Mouse (Mus musculus): ENCODE data around the gene Peli2.

Peli2 gene

GRCm38 (mm10) chr14:48289602-48290599 lies 169.3 kb downstream of the Peli2 start:
- DNase-seq (ENCODE audit: low spot score): peak; percentile 23

DNA sequence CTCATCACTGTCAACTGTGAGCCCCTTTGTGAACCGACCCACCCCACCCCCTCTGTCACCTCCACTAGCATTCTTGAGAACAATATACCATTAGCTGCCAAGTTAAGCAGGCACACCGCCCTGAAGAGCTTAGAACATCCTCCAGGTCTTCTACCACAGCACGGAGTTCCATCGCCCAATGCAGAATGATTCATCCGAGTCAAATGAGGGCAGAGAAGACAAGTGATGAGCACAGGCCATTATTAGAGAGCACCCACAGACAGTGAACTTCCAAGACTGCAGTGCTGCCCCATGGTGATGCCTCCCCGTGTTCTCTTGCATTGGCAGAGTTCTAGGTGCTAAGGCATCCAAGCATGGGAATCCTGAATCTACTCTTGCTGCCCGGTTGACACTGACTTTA lies 172.9 kb downstream of the Peli2 start:
- DNase-seq (ENCODE audit: low spot score): no peak

GRCm38 (mm10) chr14:48295410-48295809 lies 174.8 kb downstream of the Peli2 start:
- no peak for DNase-seq (ENCODE audit: low spot score)

DNA sequence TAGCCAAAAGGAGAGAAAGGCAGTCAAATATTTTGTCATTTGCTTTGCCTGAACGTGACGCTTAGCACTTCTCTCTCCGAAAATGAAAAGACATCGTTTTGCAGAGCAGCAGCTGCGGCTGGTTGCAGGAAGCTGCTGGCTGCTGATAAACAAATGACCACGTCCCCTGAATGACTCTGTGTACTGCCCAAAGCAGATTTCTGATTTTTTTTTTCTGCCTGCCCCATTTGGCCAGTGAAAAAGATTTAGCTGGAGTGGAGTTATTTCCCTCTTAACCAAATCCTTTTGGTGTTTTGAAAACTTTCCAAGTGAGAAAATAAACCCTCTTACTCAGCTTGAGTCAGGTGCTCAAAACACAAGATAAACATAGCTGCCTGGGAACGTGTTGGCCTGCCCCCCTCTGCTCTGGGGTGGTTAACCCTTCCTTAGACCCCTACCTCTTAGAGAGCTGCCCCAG lies 175.2 kb downstream of the Peli2 start:
- DNase-seq (ENCODE audit: low spot score): peak; percentile 67

- DNase-seq (ENCODE audit: low spot score): no peak
These were observed 176.2 kb downstream of the Peli2 start for GRCm38 (mm10) chr14:48296820-48297219.

- DNase-seq (ENCODE audit: low spot score): no peak
These were observed 182.0 kb downstream of the Peli2 start for GRCm38 (mm10) chr14:48302471-48303186.

GRCm38 (mm10) chr14:48303235-48303634 lies 182.6 kb downstream of the Peli2 start:
- DNase-seq (ENCODE audit: low spot score): no peak

DNA sequence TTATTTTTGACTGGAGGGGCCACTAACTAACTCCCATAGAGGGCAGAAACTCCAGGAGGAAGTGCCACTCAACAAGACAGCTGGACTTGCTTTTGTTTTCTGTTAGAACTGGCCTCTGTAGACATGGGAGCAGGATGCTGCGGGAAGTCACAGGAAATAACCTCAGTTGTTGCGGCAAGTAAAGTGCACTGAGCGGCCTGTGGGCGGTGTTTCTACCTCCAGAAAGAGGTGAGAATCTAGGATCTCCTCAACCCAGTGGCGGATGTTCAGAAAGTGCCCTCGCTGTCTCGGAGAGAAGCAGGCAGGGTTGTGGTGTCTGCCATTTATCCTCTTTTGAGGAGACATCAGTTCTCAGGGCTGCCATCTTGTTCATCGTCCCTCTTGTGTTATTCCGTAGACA lies 183.2 kb downstream of the Peli2 start:
- no peak for DNase-seq (ENCODE audit: low spot score)

DNA sequence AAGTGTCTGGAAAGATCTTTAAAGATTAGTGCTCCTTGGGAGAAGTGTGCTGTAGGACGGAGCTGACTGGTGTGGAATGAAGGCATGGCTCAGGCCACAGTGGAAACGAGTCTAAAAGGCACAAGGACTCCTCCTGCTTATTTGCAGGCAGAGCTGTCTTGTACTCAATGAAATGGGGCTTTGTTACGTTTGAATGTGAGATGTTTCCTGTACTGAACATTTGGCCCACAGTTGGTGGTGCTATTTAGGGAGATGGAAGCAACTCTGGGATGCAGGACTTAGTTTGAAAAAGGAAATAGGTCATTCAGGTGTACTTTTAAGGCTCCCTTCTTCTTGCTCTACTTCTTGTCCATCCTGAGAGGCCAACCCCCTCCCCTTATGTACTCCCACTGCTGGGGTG lies 192.6 kb downstream of the Peli2 start:
- DNase-seq (ENCODE audit: low spot score): no peak

GRCm38 (mm10) chr14:48316396-48316795 lies 195.8 kb downstream of the Peli2 start:
- no peak for DNase-seq (ENCODE audit: low spot score)

- DNase-seq (ENCODE audit: low spot score): no peak
These were observed 203.3 kb downstream of the Peli2 start for GRCm38 (mm10) chr14:48323771-48324459.

GRCm38 (mm10) chr14:48324460-48324850 lies 203.8 kb downstream of the Peli2 start:
- DNase-seq (ENCODE audit: low spot score): no peak

DNA sequence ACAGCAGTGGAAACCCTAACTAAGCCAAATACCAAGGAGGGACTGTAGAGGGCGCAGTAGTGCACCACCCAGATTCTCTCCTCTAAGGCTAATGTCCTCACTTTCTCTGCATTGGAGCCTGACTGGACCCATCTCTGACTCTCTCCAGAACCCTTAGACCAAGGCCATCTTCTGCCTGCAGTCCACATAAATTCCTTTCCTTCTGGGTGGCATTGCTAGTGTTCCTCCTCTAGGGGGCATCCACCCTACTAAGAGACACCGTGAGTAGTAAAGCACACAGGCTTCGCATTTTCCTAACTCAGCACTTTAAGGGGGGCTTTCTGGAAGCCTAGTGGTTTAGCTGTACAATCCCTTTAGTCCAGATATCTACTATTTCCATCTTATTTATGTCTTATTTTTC lies 207.1 kb downstream of the Peli2 start:
- DNase-seq (ENCODE audit: low spot score): no peak

GRCm38 (mm10) chr14:48329716-48330365 lies 209.2 kb downstream of the Peli2 start:
- no peak for DNase-seq (ENCODE audit: low spot score)

All from lung, postnatal 25 days (tissue).